Mouse (Mus musculus) heart, postnatal 14 days (tissue): ENCODE data around the gene Pilrb1. TPM values are rescaled to one million over a fixed set of nuclear protein-coding genes. Genes with fewer than 3 reads are reported as not detected.

Experiments used
- DNase-seq, 2 experiments: peaks; one replicate each; pipeline ENCODE4 v3.0.0; 2021 to 2022
- intact Hi-C: fragments of 180-260 bp; cut with DNase I; formaldehyde crosslinking; loops from one replicate; pipeline ENCODE4 v1.15.1; 2025
- total RNA-seq, 2 experiments: library from RNA; stranded (reverse); gene quantifications; 2 replicates each; pipeline ENCODE4 v1.2.3; 2021

Gene Pilrb1
- total RNA-seq, 2 experiments from 2014 or later = 0.44 to 1.5 TPM

DNA sequence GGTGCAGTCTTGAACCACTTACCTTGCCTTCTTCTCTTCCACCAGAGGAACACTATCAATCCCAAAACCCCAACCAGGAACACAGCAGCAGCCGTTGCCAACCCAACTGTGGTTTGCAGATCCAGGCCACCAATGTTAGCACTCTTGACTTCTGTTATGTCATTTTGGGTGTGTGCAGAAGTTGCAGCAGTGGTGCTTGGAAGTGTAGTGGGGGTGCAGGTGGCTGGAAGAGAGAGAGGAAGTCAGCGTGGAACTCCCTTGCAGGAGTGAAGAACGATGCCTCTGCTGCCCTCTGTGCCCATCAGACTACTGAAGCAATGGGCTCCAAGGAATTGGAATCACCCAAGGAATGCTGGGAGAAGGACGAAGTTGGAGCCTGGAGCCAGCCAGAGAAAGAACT, 26.8 kb downstream of the Pilrb1 start:
- intact Hi-C loops = no loop called here
- no peak for DNase-seq

DNA sequence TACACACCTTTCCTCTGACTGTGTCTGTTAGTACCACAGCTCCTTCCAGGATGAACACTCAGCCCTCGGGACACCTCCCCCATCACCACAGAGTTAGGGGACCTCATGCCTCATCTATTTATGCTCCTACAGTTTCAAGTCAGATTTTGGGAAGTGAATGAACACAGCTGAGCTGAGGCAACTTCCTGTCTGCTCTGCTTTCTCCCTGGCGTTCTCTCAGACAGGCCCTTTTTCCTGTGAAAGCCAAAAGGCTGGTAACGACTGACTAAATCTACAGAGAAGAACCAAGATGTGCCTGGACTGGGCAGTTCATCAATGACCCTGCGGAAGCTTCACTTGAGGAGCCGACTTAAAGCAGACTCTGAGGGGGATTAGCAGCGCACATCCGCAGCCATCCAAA, 27.7 kb downstream of the Pilrb1 start:
- intact Hi-C loops = no loop called here
- no peak for DNase-seq

DNA sequence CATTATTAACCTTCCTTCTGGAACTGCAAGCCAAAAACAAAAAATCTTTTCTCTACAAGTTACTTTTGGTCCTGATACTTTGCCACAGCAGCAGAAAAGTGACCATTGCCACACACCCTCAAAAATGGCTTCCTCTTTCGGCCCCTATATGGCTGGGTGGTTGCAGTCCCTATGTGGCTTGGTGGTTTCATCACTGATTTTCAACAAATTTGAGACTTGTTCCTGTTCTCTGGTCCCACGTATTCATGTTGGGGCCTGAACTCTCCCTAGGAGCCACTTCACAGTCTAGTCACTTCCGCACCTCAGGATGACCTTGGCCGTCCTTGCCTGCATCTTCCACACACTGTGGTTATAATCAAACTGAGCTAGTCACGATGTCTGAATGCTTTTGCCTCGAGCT, 29.2 kb downstream of the Pilrb1 start:
- no peak for DNase-seq
- intact Hi-C loops = no loop called here

DNA sequence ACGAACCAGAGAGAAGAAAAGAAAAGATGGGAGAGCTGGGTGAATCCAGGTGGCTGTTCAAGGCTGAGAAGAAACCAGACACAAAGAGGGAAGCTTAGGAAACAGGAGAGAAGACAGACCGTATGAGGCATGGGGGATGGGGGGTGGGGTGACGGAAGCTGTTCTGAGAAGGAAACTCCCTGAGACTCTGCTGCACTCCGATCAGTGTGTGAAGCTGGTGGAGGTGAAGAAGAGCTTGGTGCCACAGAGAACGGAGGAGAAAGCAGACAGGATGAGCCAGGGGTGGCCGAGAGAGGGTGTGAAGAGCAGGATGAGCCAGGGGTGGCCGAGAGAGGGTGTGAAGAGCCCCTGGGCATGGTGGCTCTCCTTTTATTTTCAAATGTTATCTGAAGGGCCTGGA, 31.5 kb downstream of the Pilrb1 start:
- no peak for DNase-seq
- intact Hi-C loops = no loop called here

- no peak for DNase-seq
- intact Hi-C loops = no loop called here
Measured at GRCm38 (mm10) chr5:137825971-137826370, 31.9 kb downstream of the Pilrb1 start.

DNA sequence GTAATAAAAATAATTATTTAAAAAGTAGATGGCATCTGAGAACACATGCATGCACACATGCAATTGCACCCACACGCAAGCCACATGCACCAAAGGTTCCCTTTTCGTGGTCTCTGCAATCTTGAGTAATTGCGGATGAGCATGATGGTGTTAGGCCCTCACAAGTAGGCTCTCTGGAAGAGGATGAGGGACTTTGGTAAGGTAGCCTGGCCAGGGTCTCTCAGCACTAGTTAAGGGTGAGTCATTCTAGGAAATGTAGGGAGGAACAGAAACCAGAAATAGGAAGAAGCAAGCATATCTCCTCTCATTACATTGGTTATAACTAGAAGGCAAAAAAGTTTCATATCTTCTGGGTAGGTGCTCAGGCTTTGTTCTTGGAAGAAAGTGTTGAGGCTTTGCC, 32.9 kb downstream of the Pilrb1 start:
- intact Hi-C loops = no loop called here
- DNase-seq = no peak

DNA sequence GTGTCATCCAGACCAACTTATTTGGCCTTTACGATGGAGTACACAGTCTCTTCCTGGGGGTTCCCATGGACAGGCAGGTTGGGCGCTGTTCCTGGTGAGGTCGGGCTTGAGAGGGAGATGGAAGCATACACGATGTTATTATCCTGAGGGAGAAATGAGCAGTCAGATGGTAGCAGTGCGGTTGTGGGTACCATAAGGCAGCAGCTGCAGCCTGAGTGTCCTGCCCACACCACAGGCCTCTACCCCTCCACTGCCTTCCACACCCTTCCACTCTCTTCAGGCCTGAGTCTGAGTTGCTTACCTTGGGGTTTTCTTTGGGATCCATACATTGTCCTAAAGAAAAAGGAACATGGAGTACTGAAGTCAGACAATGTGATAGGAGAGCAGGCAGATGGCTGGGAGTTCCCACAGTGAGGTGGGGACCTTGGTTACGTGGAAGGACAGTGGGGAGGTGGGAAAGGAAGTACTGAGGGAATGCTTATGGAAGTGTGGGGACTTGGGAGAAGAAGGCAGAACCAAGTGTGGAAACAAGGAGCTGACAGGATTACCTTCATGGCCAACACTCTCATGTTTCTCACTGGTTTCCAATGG, 34.4 kb downstream of the Pilrb1 start:
- intact Hi-C loops = no loop called here
- DNase-seq = no peak

GRCm38 (mm10) chr5:137822602-137823001, 35.3 kb downstream of the Pilrb1 start:
- no peak for DNase-seq
- intact Hi-C loops = no loop called here

GRCm38 (mm10) chr5:137822126-137822525, 35.8 kb downstream of the Pilrb1 start:
- intact Hi-C loops = no loop called here
- no peak for DNase-seq

DNA sequence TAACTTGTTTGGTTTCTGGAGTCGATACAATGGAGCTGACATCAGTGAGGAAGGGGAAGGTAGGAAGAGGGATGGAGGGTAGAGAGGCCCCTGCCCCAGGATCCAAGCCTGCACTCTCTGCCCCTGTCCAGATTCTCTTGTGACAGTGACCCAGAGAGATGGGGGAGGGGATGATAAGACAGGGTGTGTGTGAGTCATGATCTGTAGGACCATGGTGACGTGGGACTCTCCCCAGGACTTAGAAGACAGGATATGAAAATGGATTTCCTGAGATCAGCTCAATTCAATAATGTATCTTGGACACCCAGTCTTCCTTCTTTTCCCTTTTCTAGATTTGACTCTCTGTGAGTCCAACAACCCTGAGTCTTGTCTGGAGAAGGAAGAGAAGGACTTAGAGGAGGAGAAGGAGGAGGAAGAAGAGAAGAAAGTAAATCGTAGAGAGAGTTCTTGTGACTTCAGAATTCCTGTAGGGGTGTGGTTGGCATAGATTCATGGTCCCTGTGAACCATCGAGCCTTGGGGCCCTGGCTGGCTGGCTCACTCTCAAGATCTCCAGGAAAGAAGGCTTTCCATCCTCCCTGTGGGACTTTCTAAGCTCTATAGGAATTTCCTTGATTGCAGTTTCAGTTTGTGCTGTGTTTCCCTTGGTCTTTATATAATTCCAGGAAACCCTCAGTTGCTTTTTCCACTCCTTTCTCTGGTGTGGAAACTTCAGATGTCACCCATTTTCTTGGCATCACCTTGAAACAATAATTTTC, 40.3 kb downstream of the Pilrb1 start:
- intact Hi-C loops = no loop called here
- no peak for DNase-seq

GRCm38 (mm10) chr5:137808316-137808715, 49.6 kb downstream of the Pilrb1 start:
- DNase-seq = no peak
- intact Hi-C loops = no loop called here

- intact Hi-C loops = no loop called here
- DNase-seq = no peak
Measured at GRCm38 (mm10) chr5:137806158-137806557, 51.7 kb downstream of the Pilrb1 start.

Other genes starting within 250 kb of the Pilrb1 start
- 100 to 1,000 TPM; 101 to 107 TPM for gene Pcolce, start 244.3 kb downstream of the Pilrb1 start, total RNA-seq
- under 1 TPM; 0.27 to 0.43 TPM for gene Fbxo24, start 229.1 kb downstream of the Pilrb1 start, total RNA-seq
- gene Lrch4, start 229.0 kb downstream of the Pilrb1 start, total RNA-seq = 10 to 100 TPM; 22.6 to 23.0 TPM
- 1 to 10 TPM; 6.6 to 8.5 TPM for gene Gm20605, start 228.9 kb downstream of the Pilrb1 start, total RNA-seq
- 1 to 10 TPM; 4.2 to 4.4 TPM for gene Sap25, start 216.8 kb downstream of the Pilrb1 start, total RNA-seq
- under 1 TPM; 0.15 to 0.57 TPM for gene Irs3, start 212.4 kb downstream of the Pilrb1 start, total RNA-seq
- 10 to 100 TPM; 13.0 to 13.9 TPM for gene Agfg2, start 173.4 kb downstream of the Pilrb1 start, total RNA-seq
- 1 to 10 TPM; 1.4 to 1.8 TPM for gene Nyap1, start 116.5 kb downstream of the Pilrb1 start, total RNA-seq
- 100 to 1,000 TPM; 287 to 312 TPM for gene Tsc22d4, start 112.4 kb downstream of the Pilrb1 start, total RNA-seq
- gene Ppp1r35, start 79.3 kb downstream of the Pilrb1 start, total RNA-seq = 10 to 100 TPM; 13.9 to 14.0 TPM
- gene Mepce, start 70.5 kb downstream of the Pilrb1 start, total RNA-seq = 10 to 100 TPM; 32.7 to 33.0 TPM
- gene Zcwpw1, start 70.3 kb downstream of the Pilrb1 start, total RNA-seq = 1 to 10 TPM; 1.1 to 1.3 TPM
- 1 to 10 TPM; 1.3 to 2.4 TPM for gene Pilra, start 21.8 kb downstream of the Pilrb1 start, total RNA-seq
- gene Pilrb2, start 13.7 kb upstream of the Pilrb1 start, total RNA-seq = under 1 TPM; 0.45 to 1.00 TPM
- under 1 TPM; 0.22 to 0.27 TPM for gene Cyp3a13, start 63.5 kb upstream of the Pilrb1 start, total RNA-seq
- under 1 TPM; 0.26 to 0.27 TPM for gene Gjc3, start 105.0 kb upstream of the Pilrb1 start, total RNA-seq
- not detected for gene Azgp1, start 123.4 kb upstream of the Pilrb1 start, total RNA-seq
- gene Smok3a, start 163.2 kb upstream of the Pilrb1 start, total RNA-seq = not detected
- not detected for gene Smok3b, start 163.3 kb upstream of the Pilrb1 start, total RNA-seq
- gene Smok3c, start 195.1 kb upstream of the Pilrb1 start, total RNA-seq = not detected
- 10 to 100 TPM; 17.8 to 18.0 TPM for gene Zkscan1, start 227.0 kb upstream of the Pilrb1 start, total RNA-seq